Mouse (Mus musculus): ENCODE results near the gene Wdr19.
A peak's percentile ranks its signal among the peaks of the same experiment; 100 is the strongest.

Wdr19 gene

DNA sequence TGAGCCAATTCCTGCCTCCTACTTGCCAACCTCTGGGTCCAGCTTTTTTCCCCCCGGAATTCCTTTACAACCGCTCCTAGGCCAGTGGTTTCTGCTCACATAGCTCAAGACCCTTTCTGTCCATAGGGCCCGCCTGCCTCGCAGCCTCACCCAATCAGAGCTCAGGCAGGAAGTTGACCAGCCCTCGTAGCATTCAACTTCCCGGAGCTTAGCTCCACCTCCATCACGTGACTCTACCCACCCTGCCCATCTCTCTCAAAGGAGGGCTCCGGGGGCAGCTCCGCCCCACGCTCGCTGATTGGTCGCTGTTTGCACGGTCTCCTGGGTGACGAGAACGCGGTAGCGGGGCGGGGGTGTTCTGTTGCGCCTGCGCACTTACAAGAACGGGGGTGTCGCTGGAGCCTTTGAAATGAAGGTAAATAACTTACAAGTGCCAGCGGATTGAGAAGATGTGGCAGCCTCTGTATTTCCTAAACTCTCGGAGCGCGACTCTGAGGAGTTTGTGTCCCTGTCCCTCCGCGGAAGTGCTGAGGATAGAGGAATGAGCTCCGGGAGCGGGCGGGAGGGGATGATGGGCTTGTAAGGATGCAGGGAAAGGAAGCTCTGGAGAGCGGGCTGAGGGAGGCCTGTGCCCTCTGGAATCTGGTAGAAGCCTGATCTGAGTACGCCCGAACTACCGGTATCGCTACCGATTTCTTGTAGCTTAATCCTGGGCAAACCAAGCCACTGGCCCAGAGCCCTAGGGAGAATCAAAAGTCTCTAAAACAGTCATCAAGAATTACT is at the start of gene Wdr19:
Gene Wdr19, plus strand, starts transcription at position 351 of the 783 bp plus-strand sequence.
- peak; percentile 94 for DNase-seq (ENCODE audit: low spot score)

DNA sequence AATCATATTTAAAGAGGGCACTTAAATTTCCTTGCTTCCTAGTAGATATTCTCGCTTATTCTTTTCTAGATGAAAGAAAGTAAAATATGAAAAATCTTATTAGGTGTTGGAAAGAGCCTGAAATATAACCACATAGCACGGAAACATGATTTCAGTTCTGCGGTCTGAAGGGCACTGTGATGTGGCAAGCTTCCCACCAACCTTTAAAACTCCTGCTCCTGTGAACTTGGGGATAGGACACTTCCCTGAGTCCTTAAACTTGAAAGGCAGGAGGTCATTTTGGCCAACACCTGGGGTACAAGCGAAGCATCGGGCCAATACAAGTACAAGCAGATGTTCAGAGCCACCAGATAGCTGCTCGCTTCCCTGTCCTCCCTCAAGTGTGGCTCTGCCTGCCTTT is 49.8 kb upstream of the Wdr19 start:
- DNase-seq (ENCODE audit: low spot score), result no peak

DNA sequence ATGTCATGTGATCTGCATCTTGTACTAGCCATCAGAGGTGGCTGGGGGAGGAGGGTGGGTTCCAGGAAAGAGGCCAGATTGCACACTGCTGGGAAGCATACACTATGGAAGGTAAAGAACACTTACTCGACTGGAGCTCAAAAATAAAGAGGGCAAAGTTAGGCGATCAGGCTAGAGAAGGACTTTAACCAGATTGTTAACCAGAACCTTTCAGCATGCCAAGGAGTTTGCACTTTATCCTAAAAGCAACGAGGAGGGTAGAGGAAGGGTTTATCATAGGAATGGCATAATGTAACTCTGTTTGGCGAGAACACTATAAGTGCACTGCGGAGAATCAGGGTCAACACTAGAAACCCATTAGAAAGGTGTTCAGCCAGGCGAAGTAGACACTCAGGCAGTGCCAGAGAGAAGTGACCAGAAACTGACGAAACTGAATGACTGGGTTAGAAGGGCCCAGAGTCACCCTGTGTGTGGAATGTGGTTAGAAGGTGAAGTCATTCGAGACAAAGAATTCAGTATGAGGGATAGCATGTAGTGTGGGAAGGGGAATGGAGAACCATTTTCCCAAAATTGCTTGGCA is 49.0 kb upstream of the Wdr19 start:
- no peak for DNase-seq (ENCODE audit: low spot score)

DNA sequence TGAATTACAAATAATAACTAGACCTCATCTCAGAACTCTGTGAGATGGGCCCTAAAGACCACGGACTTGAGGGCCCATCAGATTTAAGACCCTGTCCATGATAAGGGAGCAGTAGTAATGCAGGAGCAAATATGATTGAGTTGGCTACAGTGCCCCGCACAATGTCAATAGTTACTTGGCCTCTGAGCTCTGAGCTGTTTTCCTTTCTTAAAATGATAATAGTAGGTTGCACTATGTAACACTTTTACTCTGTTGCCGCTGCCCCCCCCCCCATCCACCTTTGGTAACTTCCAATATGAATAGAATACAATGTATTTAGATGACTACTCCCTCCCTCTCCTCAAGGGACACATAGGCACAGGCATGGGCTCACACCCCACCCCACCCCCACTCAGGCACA is 48.2 kb upstream of the Wdr19 start:
- no peak for DNase-seq (ENCODE audit: low spot score)

DNA sequence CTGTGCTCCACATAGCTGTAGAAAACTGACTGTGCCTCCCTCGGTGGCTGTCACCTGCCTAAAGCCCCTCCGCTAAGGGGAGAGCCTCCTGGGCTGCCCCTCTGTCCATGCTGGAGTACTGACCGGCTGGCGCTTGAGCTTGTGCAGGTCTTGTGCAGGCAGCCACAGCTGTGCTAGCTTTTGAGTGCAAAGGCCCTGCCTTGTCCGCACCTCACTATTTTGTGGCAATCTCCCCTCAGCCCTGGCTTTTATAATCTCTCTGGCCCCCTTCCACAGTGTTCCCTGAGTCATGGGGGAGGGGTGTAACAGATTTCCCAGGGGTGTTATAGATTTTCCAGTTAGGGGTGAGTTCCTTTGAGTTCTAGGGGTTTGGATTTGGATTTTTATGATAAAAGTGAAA is 47.7 kb upstream of the Wdr19 start:
- no peak for DNase-seq (ENCODE audit: low spot score)

DNA sequence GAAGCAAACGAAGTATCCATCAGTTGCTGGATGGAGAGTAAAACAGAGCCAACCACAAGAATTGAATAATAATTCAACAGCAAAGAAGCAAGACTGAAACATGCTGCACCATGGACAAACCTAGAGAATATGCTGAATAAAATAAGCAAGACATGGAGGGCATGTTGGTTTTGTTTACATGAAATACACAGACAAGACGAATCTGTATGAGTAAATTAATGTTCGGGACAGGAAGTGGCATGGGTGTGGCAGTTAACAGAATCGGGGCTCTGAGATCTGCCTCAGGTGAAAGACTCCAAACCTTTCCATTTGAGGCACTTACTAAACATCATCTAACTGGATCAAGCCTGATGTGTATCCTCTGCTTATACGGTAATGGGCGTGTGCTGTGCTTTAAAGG is 45.2 kb upstream of the Wdr19 start:
- DNase-seq (ENCODE audit: low spot score), result no peak

DNA sequence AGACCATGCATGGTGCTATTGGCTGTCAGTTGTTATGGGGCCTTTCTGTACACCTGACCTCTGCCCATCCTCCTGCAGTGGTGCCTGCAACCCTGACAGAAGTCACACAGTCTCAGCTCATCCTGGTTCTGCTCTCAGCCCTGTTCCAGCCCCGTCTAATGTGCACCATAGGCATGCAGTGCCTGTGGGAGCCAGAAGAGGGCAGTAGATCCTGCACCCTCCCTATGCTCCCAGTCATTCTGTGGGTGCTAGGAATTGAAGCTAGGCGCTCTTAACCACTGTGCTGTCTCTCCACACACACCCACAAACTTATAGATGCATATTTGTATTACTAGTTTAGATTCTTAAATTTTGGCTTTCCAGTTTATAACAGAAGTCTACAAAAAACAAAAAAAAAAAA is 42.6 kb upstream of the Wdr19 start:
- no peak for DNase-seq (ENCODE audit: low spot score)

DNA sequence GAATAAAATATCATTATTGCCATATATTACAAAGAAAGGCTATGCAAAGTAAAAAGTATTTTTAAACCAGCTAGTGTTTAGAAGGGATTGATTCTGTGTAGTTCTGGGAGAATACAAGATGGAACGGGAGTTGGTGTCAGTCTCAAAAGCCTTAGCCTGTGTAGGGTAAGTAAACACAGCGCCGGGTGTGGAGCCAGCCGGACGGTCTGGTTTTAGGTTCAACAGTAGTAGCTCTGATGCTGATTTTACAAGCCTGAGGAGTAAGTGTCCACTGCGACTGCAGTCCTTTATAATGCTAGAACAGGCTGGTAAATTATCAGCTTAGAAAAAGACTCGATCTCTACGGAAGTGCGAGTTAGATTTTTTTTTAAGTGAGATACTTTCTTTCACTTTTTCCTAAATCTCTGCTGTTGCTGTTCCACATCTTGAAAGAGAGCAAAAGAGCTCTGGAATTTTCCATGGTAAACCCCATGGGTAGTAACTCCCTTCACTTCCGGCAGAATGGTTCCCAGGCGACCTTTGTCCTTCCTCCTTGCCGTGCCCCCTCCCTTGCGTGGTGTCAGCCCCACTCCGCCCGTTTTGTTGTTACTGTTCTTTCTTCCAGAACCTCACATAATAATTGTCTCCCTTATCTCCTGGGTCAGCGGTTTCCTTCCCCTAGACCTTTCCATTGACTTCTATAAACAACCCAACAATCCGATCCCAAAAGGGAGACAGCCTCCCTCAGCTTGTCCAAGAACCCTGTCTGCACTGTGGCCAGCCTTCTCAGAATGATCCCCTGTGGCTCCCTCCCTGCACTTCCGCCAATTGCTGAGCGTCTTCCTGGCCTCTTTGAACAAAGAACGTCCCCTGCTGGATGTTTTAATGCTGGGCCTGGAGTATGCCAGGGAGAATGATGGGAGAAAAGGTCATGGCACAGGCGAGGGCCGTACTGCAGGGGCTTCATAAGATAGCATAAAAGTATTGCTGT is 41.8 kb upstream of the Wdr19 start:
- DNase-seq (ENCODE audit: low spot score), result no peak

DNA sequence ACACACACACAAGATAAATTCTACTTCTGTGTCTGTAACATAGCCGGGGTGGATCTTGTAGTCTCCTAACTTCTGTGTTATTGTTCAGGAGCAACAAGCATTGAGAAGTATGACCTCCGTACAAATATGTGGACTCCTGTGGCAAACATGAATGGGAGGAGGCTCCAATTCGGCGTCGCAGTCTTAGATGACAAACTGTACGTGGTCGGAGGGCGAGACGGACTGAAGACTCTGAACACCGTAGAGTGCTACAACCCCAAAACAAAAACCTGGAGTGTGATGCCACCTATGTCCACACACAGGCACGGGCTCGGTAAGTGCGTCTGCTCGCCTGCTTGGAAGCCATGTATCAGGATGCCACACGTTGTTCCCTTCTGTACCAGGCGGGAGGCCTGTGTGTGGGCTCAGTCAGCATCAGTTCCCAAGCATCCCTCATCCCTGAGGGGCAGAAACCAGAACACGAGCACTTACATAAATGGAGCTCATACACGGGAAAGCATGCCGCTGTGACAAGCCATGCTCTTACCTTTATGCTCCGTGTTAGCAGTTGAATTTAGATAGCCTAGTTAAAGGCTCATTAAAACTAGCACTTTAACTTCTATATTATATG is 40.7 kb upstream of the Wdr19 start:
- no peak for DNase-seq (ENCODE audit: low spot score)

DNA sequence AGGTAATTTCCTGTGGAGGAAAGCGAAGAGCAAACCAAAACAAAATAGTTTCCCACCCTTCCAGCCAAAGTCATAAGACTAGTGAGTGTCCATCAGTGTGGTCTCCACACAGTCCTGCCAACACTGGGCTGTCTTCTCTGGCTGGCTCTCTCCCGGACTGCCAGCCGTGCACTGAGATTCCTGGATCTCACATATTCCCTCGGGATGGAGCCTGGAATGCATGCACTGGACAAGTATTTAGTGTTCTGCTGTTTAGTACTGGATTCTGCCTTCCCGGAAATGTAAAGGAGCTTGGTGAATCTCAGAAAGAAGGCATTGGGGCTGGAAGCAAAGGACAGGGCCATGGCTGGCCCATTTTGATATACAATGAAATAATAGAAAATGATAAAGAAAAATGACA is 36.5 kb upstream of the Wdr19 start:
- no peak for DNase-seq (ENCODE audit: low spot score)

DNA sequence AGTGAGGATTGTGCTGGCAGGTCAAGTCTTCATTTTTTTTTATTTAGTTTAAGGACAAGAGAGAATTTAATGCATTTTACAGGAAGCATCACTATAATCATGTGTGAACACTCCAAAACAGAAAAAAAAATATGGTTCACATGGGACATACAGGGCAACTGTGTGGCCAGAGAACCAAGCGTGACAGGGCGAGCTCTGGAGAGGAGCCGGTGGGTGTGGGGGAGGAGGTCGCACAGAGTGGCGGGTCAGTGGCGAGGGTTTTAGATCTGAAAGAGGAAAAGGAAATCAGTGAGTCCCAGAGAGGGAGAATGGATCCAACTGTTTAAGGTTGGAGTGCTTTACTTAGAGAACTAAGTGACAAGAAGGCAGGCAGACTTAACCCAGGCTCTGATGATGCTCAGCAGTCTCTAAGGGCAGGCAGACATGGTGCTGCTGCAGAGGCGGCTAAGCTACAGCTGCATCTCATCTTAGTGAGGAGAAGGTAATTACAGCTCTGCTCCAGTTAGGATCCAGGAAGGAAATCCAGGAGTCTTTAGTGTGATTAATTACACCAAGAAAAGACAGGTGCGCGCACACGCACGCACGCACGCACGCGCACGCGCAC is 35.9 kb upstream of the Wdr19 start:
- DNase-seq (ENCODE audit: low spot score), result no peak

DNA sequence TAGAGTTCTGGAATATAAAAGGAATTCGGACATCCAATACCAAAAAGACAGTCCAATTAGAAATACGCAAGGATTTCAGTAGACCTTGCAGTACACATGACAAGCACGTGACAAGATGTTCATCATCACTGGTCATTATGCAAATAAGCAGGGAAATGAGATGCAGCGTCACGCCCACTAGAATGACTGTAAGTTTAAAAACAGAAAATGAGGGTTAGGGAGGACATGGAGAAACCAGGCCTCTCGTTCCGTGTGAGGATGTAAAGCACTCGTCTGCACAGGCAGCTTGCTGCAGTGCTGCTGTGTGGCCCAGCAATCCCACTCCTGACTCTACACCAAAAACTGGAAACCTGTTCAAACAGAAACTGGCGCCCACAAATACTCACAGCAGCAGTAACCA is 29.3 kb upstream of the Wdr19 start:
- no peak for DNase-seq (ENCODE audit: low spot score)

DNA sequence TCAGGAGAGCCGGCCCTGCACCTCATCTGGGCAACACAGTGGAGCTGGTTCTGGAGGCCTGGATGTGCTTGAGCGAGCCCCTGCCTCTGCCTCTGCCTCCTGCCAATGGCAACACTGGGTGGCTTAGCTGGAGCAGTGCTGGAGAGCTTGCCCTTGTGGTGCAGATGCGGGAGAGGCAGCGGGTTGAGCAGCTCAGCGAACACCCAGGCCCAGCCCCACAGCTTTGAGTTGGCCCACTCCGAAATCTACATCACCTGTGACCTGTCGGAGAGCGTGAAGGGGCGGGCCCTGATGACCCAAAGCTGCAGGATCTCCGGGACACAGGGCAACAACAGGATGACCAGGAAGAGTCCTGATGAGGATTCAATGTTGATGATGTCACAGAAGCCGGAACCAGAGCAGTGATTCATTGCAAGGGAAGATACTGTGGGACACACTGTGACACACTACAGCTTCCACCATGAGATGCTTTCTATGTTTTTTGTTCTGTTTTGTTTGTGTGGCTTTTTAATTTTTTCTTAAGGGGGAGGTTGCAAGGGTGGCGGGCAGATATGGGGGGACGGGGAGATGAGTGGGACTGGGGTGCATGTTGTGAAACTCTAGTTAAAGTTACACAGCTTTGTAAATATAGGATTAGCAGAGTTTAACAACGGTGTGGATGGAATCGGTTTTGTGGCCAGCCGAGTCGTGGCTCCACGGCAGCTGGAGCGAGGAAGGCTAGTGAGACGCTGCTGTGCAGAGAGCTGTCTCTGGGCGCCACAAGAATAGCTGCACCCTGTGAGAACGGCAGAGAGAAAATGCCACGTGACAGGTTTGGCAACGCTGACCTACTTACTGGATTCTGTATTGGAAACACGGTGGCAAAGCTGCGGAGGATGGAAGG is 24.2 kb upstream of the Wdr19 start:
- DNase-seq (ENCODE audit: low spot score), result no peak

DNA sequence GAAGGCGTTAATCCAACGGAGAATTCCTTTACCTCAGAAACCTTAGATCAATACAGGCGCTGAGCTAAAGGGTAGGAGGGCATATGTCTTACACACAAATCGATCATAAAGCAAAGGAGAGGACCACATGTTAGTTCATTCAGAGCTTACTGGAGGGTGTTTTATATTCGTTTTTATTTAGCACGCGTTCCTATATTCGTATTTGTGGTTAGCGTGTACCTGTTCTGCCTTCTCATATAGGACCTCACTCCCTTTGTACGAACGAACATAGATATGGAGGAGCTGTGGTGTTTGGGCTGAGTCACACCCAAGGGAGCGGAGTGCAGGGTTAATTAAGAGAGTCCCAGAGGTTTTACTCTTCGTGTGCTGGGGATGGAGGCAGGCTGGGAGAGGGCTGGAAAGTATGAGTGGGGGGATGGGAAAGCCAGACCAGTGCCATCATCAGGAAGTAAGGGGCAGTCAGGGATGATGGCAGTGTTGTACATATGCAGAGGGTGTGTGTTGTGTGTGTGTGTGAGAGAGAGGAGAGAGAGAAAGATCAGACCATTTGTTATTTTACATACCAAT is 23.5 kb upstream of the Wdr19 start:
- no peak for DNase-seq (ENCODE audit: low spot score)

DNA sequence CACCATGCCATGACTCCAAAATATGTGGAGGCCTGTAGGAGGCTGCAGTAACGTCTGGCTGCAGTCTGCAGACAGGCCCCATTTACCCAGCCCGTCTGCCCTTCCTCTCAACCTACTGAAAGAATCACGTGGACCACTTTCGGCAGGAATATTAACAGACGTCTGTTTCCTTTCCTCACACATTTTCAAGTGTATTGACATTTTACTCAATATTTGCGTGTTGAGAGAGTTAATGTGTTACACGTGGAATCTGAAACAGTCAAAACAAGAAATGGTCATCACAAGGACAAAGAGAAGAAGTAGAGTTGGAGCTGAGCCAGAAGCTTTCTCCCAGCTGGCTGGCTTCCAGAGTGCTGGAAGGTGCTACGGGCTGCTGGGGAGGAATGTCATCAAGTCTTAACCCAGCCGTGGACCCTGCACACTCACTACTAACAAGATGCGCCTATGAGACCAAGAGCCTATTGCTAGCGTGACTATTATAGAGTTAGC is 22.4 kb upstream of the Wdr19 start:
- no peak for DNase-seq (ENCODE audit: low spot score)

DNA sequence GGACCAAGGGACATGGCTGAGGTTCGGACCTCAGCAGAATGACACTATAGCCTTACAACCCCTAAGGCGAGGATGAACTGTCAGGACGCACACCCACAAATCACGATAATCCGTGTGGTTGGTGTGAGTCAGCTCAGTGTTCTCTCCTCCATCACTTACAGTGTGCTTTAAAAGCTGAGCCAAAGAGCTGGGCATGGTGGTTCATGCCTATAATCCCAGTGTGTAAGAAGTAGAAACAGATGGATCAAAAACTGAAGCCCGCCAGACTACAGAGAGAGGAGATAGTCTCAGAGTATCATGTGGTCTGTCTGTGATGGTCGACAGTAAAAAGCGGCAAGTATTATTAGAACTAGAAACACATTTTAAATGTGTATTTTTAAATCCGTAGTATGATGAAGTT is 21.0 kb upstream of the Wdr19 start:
- no peak for DNase-seq (ENCODE audit: low spot score)

DNA sequence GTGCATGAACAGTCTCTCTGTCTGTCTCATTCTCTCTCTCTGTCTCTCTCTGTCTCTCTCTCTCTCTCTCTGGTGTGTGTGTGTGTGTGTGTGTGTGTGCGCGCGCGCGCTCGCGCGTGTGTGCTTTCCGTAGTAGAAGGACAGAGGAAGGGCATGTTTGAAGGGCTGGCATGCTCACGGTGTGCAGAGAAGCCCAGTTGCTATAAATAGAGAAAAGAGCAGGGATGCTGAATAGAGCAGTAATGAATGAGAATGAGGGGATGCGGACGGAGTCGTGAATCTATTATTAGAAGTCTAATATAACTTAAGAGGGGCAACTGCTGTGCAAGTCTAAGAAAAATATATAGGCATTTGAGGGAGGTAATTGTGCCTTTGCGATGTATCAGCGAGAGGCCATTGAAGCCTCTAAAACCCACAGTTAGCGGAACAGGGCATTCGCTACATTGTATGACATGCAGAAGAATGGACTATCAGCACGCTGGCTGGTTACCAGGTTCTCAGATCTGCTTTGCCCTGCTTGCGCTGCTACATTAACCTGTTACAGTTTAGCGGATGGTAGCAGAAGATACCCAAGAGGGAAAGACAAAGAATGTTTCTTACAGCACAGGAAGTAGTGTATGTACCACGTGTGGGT is 18.2 kb upstream of the Wdr19 start:
- no peak for DNase-seq (ENCODE audit: low spot score)

DNA sequence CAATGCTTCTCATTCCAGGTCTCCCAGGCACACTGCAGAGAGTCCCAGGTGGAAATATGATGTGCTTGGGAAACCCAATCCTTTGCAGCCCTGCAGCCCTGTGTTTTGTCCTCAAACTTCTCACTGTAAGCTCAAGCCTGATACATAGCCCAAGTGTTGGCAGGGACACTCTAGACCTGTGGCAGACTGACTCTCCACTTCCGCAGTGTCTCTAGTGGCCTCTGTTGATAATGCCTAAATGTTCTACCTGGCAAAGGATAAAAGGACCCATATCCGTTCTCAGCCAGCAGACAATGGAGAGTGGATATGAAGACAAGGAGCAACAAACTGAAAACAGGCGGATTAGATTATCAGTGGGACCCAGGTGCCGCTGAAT is 17.7 kb upstream of the Wdr19 start:
- no peak for DNase-seq (ENCODE audit: low spot score)

DNA sequence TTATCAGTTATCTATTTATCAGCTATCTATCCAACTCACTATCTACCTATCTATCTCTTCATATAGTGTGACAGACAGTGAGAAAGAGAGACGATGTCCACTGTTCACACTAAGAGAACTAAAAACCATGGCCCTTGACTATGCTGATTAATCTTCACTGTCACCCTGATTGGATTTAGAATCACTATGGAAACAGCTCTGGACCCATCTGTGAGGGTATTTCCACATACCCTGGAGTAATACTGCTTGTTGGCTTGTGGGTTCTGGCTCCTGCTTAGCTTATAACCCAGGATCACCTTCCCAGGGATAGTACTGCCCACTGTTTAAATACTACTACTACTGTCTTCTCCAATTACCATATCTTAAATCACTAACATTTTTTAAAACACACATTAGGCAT is 17.2 kb upstream of the Wdr19 start:
- no peak for DNase-seq (ENCODE audit: low spot score)

DNA sequence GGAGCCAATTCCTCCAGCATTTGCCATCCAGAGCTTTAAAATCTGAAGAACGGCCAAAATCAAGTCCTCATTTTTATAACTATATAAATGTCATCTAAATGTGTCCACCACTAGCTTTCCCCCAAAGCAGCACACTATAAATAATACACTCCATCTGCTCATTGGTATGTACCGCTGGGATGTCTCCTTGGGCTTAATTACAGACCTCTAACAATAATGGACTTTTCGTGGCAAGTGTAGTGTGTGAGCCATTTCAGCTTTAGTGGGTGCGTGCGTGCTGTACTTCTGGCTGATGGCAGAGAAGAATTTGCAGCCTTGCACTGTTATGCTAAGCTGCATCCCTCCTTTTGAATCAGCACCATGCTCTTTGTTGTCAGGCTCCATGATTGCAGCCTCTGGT is 7.9 kb upstream of the Wdr19 start:
- no peak for DNase-seq (ENCODE audit: low spot score)

Measured in urinary bladder, postnatal 10 days (tissue).